In genomic region chr4:139930885-139931284, GRCm38 (mm10) we compare ENCODE assay signal across 34 mouse cellular contexts. TPM values are rescaled to one million over a fixed set of nuclear protein-coding genes. Genes with fewer than 3 reads are reported as not detected.
DNase-seq lines count a peak whose midpoint lies in the region; ATAC-seq and TF ChIP-seq lines count a peak whose summit lies in the region.
"Had no signal": no experiment of that assay in that cellular context is flagged by ENCODE, and none has a peak within 500 bp of the region (broad histone marks: within the 10 kb centered on the region; RNA-seq: fewer than 3 reads in every experiment).

No protein-coding gene starts in this region.

- H3K4me3 ChIP-seq in forebrain, embryonic 11.5 days (ENCODE audit: low read depth, low read length), result no peak overlapping the region
- no peak overlapping the region for H3K4me3 ChIP-seq in forebrain, embryonic 10.5 days
- no peak overlapping the region for H3K4me3 ChIP-seq in liver, postnatal 0 days (ENCODE audit: low read depth, low read length)
- no peak overlapping the region for H3K4me3 ChIP-seq in liver, embryonic 12.5 days
- no peak overlapping the region for H3K4me3 ChIP-seq in forebrain, embryonic 16.5 days (replicated peaks; ENCODE audit: low read length)
- H3K4me3 ChIP-seq: embryonic facial prominence, embryonic 12.5 days; heart, adult 2 months; heart, embryonic 13.5 days; kidney, embryonic 15.5 days; layer of hippocampus, adult 2 months; left cerebral cortex, adult 2 months; limb, embryonic 12.5 days; liver, embryonic 13.5 days; midbrain, embryonic 10.5 days; myocyte had no signal

- no peak for ATAC-seq in forebrain, embryonic 11.5 days (replicated peaks; ENCODE audit: low FRiP score)
- peak; percentile 54; the same call in 1 of the 2 replicates for ATAC-seq in liver, postnatal 0 days
- ATAC-seq in liver, embryonic 12.5 days, result no peak
- no peak for ATAC-seq in forebrain, embryonic 16.5 days
- ATAC-seq: Patski had no signal

- no peaks in the 10 kb centered on the region for H3K36me3 ChIP-seq in forebrain, embryonic 11.5 days (ENCODE audit: control insufficient read depth, insufficient read depth, low read length)
- H3K36me3 ChIP-seq in forebrain, embryonic 10.5 days (replicated peaks), result no peaks in the 10 kb centered on the region
- no peaks in the 10 kb centered on the region for H3K36me3 ChIP-seq in liver, postnatal 0 days (replicated peaks; ENCODE audit: insufficient read depth, low read length)
- no peaks in the 10 kb centered on the region for H3K36me3 ChIP-seq in liver, embryonic 12.5 days
- no peaks in the 10 kb centered on the region for H3K36me3 ChIP-seq in forebrain, embryonic 16.5 days (ENCODE audit: control insufficient read depth, insufficient read depth)
- H3K36me3 ChIP-seq: embryonic facial prominence, embryonic 12.5 days; G1E; heart, embryonic 13.5 days; kidney, embryonic 15.5 days; limb, embryonic 12.5 days; liver, embryonic 13.5 days; midbrain, embryonic 10.5 days had no signal

- no peak for TF ChIP-seq EP300 in liver, postnatal 0 days (IDR thresholded peaks at IDR 0.05; ENCODE audit: low read depth)

- peaks cover 4% of the 10 kb centered on the region; the same call in 1 of the 2 replicates for H3K27me3 ChIP-seq in forebrain, embryonic 11.5 days (ENCODE audit: control insufficient read depth, insufficient read depth, low read length)
- peaks cover 42% of the 10 kb centered on the region for H3K27me3 ChIP-seq in forebrain, embryonic 10.5 days (ENCODE audit: poor library complexity, severe bottlenecking)
- H3K27me3 ChIP-seq in liver, postnatal 0 days (ENCODE audit: insufficient read depth, low read length), result peaks cover 15% of the 10 kb centered on the region
- peaks cover 46% of the 10 kb centered on the region for H3K27me3 ChIP-seq in liver, embryonic 12.5 days (replicated peaks)
- no peaks in the 10 kb centered on the region for H3K27me3 ChIP-seq in forebrain, embryonic 16.5 days (replicated peaks; ENCODE audit: control insufficient read depth, insufficient read depth, low read length)

- no peak for DNase-seq in forebrain, embryonic 11.5 days (ENCODE audit: low spot score)
- no peak for DNase-seq in forebrain, embryonic 10.5 days (ENCODE audit: extremely low spot score, low spot score)
- DNase-seq in liver, postnatal 0 days, result no peak
- peak; percentile 42 for DNase-seq in MN1 (ENCODE audit: low spot score)
- no peak for DNase-seq in urinary bladder, postnatal 36 days (ENCODE audit: low spot score in 2 of 2)
- DNase-seq in kidney, postnatal 14 days, result no peak
- DNase-seq: adrenal gland, postnatal 10 days; cerebellum, adult 11 months; cerebellum, adult 9-11 months; embryo, embryonic 11 days; heart, adult 2 months; heart, postnatal 10 days; kidney, adult 18-20 months; kidney, postnatal 36 days; liver, embryonic 13.5 days; lung, adult 2 months; lung, postnatal 14 days; right cerebral cortex, adult 18-20 months; right cerebral cortex, postnatal 4 days; thymus, adult 18-20 months; thymus, postnatal 25 days had no signal

- H3K9ac ChIP-seq in forebrain, embryonic 11.5 days (ENCODE audit: low read length), result no peak overlapping the region
- no peak overlapping the region for H3K9ac ChIP-seq in liver, postnatal 0 days (replicated peaks)
- H3K9ac ChIP-seq in liver, embryonic 12.5 days, result no peak overlapping the region
- H3K9ac ChIP-seq in forebrain, embryonic 16.5 days (replicated peaks; ENCODE audit: low read depth, low read length), result no peak overlapping the region; the same call in 1 of the 2 replicates
- H3K9ac ChIP-seq: embryonic facial prominence, embryonic 12.5 days; heart, embryonic 13.5 days; kidney, embryonic 15.5 days; limb, embryonic 12.5 days; liver, embryonic 13.5 days had no signal

- WGBS in forebrain, embryonic 11.5 days, result 58% methylated on average over 7 of the region's 7 CpGs
- 60% methylated on average over 7 of the region's 7 CpGs for WGBS in forebrain, embryonic 10.5 days
- WGBS in liver, postnatal 0 days (ENCODE audit: insufficient replicate concordance), result 30% methylated on average over 7 of the region's 7 CpGs
- WGBS in liver, embryonic 12.5 days (ENCODE audit: insufficient replicate concordance), result 31% methylated on average over 7 of the region's 7 CpGs
- WGBS in forebrain, embryonic 16.5 days, result 33% methylated on average over 7 of the region's 7 CpGs

- no peaks in the 10 kb centered on the region for H3K9me3 ChIP-seq in forebrain, embryonic 11.5 days (ENCODE audit: control insufficient read depth, low read length)
- no peaks in the 10 kb centered on the region for H3K9me3 ChIP-seq in forebrain, embryonic 10.5 days
- H3K9me3 ChIP-seq in liver, postnatal 0 days (ENCODE audit: low read length), result no peaks in the 10 kb centered on the region
- no peaks in the 10 kb centered on the region for H3K9me3 ChIP-seq in liver, embryonic 12.5 days (replicated peaks)
- H3K9me3 ChIP-seq in forebrain, embryonic 16.5 days (ENCODE audit: control insufficient read depth, low read length), result no peaks in the 10 kb centered on the region
- H3K9me3 ChIP-seq: embryonic facial prominence, embryonic 12.5 days; heart, embryonic 13.5 days; kidney, embryonic 15.5 days; limb, embryonic 12.5 days; liver, embryonic 13.5 days; midbrain, embryonic 10.5 days had no signal

- H3K4me1 ChIP-seq in forebrain, embryonic 11.5 days (replicated peaks; ENCODE audit: control insufficient read depth, insufficient read depth, low read length), result peaks cover 13% of the 10 kb centered on the region; the same call in 1 of the 2 replicates
- H3K4me1 ChIP-seq in forebrain, embryonic 10.5 days, result peaks cover 40% of the 10 kb centered on the region
- no peaks in the 10 kb centered on the region for H3K4me1 ChIP-seq in liver, postnatal 0 days (ENCODE audit: insufficient read depth)
- no peaks in the 10 kb centered on the region for H3K4me1 ChIP-seq in liver, embryonic 12.5 days
- peaks cover 34% of the 10 kb centered on the region for H3K4me1 ChIP-seq in forebrain, embryonic 16.5 days (replicated peaks; ENCODE audit: control insufficient read depth, insufficient read depth, low read length)
- H3K4me1 ChIP-seq: heart, embryonic 13.5 days; liver, embryonic 13.5 days had no signal

- H3K4me2 ChIP-seq in forebrain, embryonic 11.5 days (ENCODE audit: low read depth, low read length, severe bottlenecking), result no peak overlapping the region
- H3K4me2 ChIP-seq in liver, postnatal 0 days (ENCODE audit: low read depth, low read length), result no peak overlapping the region
- no peak overlapping the region for H3K4me2 ChIP-seq in liver, embryonic 12.5 days
- H3K4me2 ChIP-seq in forebrain, embryonic 16.5 days (ENCODE audit: low read length), result peak overlapping the region; percentile 26; the same call in 1 of the 2 replicates
- H3K4me2 ChIP-seq: embryonic facial prominence, embryonic 12.5 days; heart, embryonic 13.5 days; kidney, embryonic 15.5 days; limb, embryonic 12.5 days; liver, embryonic 13.5 days had no signal

- no peak for TF ChIP-seq CTCF in liver, postnatal 0 days (IDR thresholded peaks at IDR 0.05; ENCODE audit: low read depth)

- H3K27ac ChIP-seq in forebrain, embryonic 11.5 days (ENCODE audit: low read depth, low read length), result 0 out of 2 replicates have a peak overlapping the region, but pooled peaks have one; percentile 55
- no peak overlapping the region for H3K27ac ChIP-seq in forebrain, embryonic 10.5 days
- H3K27ac ChIP-seq in liver, postnatal 0 days (ENCODE audit: low read depth), result no peak overlapping the region
- H3K27ac ChIP-seq in liver, embryonic 12.5 days, result no peak overlapping the region
- peak overlapping the region; percentile 76 for H3K27ac ChIP-seq in forebrain, embryonic 16.5 days (ENCODE audit: low read length)
- H3K27ac ChIP-seq: embryonic facial prominence, embryonic 12.5 days; heart, adult 2 months; heart, embryonic 13.5 days; kidney, embryonic 15.5 days; layer of hippocampus, adult 2 months; left cerebral cortex, adult 2 months; limb, embryonic 12.5 days; liver, embryonic 13.5 days; stomach, postnatal 0 days had no signal

RNA-seq across cellular contexts. Expression of gene Klhdc7a, which starts 36.9 kb away (rescaled TPM):
- polyA plus RNA-seq in forebrain, embryonic 11.5 days (2014; fragmentation: Nextera tagmentation; extraction: Ambion mirVana), result 0.03 and 0.17 TPM in 2 replicates
- 0.21 and 0.24 TPM in 2 replicates for polyA plus RNA-seq in forebrain, embryonic 10.5 days (2016; fragmentation: Nextera tagmentation; extraction: Ambion mirVana)
- polyA plus RNA-seq in liver, postnatal 0 days (2015; fragmentation: Nextera tagmentation; extraction: Ambion mirVana), result 0.65 and 0.67 TPM in 2 replicates
- polyA plus RNA-seq in liver, embryonic 12.5 days (2016; fragmentation: Nextera tagmentation; extraction: Ambion mirVana), result 0.06 and 0.10 TPM in 2 replicates
- polyA plus RNA-seq in forebrain, embryonic 16.5 days (2015; fragmentation: Nextera tagmentation; extraction: Ambion mirVana), result 0.29 and 0.53 TPM in 2 replicates
- polyA plus RNA-seq: G1E; limb, embryonic 12.5 days; myocyte had no signal

Comparison
In these comparisons a context has a peak if more than half of its experiments do, and no peak if none do; other contexts are left out.
1. H3K27ac ChIP-seq: peak in forebrain, embryonic 11.5 days (single experiment) and forebrain, embryonic 16.5 days (single experiment); none in forebrain, embryonic 10.5 days (single experiment), liver, postnatal 0 days (single experiment) and liver, embryonic 12.5 days (single experiment).